Mouse (Mus musculus): Measurements from ENCODE around the gene Ogfrl1. TPM values are rescaled to one million over a fixed set of nuclear protein-coding genes. Genes with fewer than 3 reads are reported as not detected.
"Not testable (repeated sequence)": the region's sequence is repeated elsewhere in the genome, so short reads cannot be mapped to it uniquely, and the experiment has no call there.

The Ogfrl1 gene
- polyA plus RNA-seq, 1 experiment = 20.8 TPM

DNA sequence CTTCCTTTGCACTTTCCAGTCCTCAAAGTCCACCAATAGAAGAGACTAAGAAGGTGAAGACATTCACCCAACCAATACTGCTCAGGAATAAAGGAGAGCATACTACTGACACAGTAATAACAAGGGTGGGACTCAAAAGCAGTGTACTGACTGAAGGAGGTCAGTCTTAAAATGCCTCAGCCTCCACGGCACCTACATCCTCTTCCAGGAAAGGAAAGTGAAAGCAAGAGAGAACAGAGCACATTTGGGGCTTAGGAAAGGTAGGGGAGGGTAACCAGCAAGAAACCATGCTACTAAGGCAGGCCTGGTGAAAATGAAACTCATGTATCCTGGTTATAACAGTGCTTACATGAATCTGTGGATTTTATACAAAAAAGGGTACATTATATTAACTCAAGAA is 2.0 kb upstream of the Ogfrl1 start:
- TF ChIP-seq FLI1 (IDR thresholded peaks at IDR 0.05; ENCODE audit: low read length) = no peak
- TF ChIP-seq GATA1 (IDR thresholded peaks at IDR 0.05; ENCODE audit: borderline replicate concordance, low read length) = no peak
- Histone ChIP-seq H3K4me1 (peaks cover 27% of the 10 kb centered on the region), H3K9me3 (no peaks in the 10 kb centered on the region), H3K36me3 (replicated peaks; ENCODE audit: low read length) (no peaks in the 10 kb centered on the region), H3K4me3 (replicated peaks) (peak overlapping the region; percentile 86), H3K27me3 (replicated peaks) (no peaks in the 10 kb centered on the region)

DNA sequence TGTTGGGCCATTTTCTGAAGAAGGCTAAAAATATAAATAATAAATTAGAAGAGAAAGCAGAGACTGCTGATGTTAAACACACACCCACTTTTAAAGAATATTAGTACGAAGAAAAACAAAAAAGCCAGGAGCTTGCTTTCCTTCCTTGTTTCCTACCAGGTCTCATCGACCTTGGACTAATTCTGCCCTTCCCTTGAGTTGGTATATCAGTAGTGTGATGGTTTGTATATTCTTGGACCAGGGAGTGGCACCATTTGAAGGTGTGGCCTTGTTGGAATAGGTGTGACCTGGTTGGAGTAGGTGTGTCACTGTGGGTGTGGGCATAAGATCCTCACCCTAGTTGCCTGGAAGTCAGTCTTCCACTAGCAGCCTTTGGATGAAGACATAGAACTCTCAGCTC is 3.2 kb downstream of the Ogfrl1 start:
- H3K27me3 ChIP-seq (replicated peaks); H3K36me3 ChIP-seq (replicated peaks; ENCODE audit: low read length); H3K9me3 ChIP-seq; H3K4me3 ChIP-seq (replicated peaks): not testable (repeated sequence)
- H3K4me1 ChIP-seq = peaks cover 45% of the 10 kb centered on the region

DNA sequence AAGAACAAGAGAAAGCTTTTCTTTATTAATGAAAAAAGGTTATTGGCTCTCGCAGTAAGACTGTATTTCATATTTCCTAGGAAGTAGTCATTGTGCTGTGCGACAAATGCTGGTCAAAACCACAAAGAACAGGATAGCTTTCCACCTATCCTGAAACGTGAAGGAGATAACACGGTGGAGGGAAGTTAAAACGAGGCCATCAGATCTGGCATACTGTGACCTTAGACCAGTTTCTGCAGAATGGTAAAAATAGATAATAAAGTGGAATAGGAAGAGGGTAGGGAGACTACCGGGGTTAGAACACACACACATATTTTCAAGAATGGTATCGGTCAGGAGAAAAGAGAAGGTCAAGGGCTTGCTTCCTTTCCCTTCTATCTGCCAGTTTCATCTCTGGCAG is 5.8 kb downstream of the Ogfrl1 start:
- H3K27me3 ChIP-seq (replicated peaks) = no peaks in the 10 kb centered on the region
- no peak overlapping the region for H3K4me3 ChIP-seq (replicated peaks)
- no peaks in the 10 kb centered on the region for H3K9me3 ChIP-seq
- H3K4me1 ChIP-seq = peaks cover 36% of the 10 kb centered on the region
- H3K36me3 ChIP-seq (replicated peaks; ENCODE audit: low read length) = no peaks in the 10 kb centered on the region
- TF ChIP-seq GATA1 (IDR thresholded peaks at IDR 0.05; ENCODE audit: borderline replicate concordance, low read length) = no peak
- TF ChIP-seq FLI1 (IDR thresholded peaks at IDR 0.05; ENCODE audit: low read length) = no peak

DNA sequence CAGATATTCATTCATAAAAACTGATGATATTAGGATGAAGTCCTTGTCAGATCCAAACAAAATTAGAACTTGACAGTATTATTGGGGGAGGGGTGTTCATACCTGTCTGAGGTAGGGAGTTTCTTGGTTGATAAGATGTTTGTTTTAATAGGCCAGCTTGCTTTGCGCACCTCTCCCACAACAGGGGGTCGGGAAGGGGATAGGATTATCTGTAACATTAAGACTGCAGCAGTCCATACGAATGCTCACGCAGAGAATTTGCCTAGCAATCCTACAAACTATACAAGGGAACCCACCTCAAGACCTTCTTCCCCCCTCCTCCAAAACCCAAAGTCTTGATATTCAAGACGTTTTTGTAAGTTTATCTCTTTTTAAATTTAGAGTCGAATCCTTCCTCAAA is 13.2 kb downstream of the Ogfrl1 start:
- Histone ChIP-seq H3K4me3 (replicated peaks) (no peak overlapping the region), H3K4me1 (peaks cover 58% of the 10 kb centered on the region), H3K36me3 (replicated peaks; ENCODE audit: low read length) (no peaks in the 10 kb centered on the region), H3K9me3 (no peaks in the 10 kb centered on the region), H3K27me3 (replicated peaks) (no peaks in the 10 kb centered on the region)
- TF ChIP-seq FLI1 (IDR thresholded peaks at IDR 0.05; ENCODE audit: low read length) (no peak), GATA1 (IDR thresholded peaks at IDR 0.05; ENCODE audit: borderline replicate concordance, low read length) (no peak)

DNA sequence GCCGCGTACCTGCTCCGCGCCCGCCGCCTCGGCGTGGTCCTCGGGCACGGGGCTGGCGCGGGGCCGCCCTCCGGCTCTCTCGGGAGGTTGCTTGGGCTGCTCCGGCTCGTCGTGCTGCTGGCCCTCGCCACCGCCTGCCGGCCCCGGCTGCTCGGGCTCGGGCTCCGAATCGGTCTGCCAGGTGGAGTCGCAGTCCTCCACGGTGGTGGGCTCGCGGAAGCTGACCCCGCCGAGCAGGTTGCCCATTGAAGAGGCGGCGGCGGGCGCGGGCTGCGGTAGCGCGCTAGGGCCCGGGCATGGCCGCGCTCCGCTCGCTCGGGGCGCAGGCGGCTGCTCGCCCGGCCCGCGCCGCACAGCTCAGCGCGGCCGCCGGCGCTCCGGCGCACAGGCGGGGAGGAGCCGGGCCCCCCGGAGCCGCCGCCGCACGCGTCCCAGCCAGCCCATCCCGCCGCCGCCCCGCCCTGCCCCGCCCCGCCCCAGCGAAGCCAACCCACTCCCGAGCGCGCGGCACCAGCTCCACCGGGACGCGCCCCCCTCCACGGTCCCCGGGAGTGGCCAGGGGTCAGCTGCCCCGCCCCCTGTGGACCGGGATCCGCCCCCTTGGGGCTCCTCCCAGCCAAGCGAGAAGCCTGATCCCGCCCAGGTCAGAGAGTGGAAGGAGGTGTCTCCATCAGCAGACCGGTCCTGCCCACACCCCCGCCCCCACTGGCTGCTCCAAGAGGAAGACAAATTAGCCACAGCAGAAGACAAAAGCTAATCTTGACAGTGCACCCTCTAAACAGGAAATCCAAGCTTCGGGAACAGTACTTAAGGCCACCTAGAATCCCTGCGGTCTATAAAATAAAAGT is 14.5 kb downstream of the Ogfrl1 start:
- Histone ChIP-seq H3K27me3 (replicated peaks) (no peaks in the 10 kb centered on the region), H3K9me3 (no peaks in the 10 kb centered on the region), H3K36me3 (replicated peaks; ENCODE audit: low read length) (peaks cover 11% of the 10 kb centered on the region), H3K4me3 (replicated peaks) (peak overlapping the region; percentile 95), H3K4me1 (peaks cover 62% of the 10 kb centered on the region)
- TF ChIP-seq FLI1 (IDR thresholded peaks at IDR 0.05; ENCODE audit: low read length) (no peak), GATA1 (IDR thresholded peaks at IDR 0.05; ENCODE audit: borderline replicate concordance, low read length) (no peak)

DNA sequence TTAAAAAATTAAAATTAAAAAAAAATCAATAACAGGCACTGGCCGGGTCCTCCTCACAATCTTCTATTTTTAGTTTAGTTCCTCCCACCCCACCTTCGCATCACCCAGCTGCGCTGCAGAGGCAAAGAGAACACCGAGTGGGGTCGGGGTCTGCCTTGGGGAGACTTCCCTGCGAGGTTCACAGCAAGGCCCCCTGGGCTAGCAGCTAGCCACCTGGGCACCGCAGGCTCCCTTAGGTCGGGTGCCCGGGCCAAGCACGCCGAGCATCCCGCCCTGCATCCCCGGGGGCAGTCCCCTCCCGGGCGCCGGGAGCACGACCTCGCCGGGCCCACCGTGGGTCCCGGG is 15.1 kb downstream of the Ogfrl1 start:
- TF ChIP-seq GATA1 (IDR thresholded peaks at IDR 0.05; ENCODE audit: borderline replicate concordance, low read length) = no peak
- no peak for TF ChIP-seq FLI1 (IDR thresholded peaks at IDR 0.05; ENCODE audit: low read length)
- Histone ChIP-seq H3K4me3 (replicated peaks) (peak overlapping the region; percentile 95), H3K27me3 (replicated peaks) (no peaks in the 10 kb centered on the region), H3K9me3 (no peaks in the 10 kb centered on the region), H3K36me3 (replicated peaks; ENCODE audit: low read length) (peaks cover 17% of the 10 kb centered on the region), H3K4me1 (peaks cover 67% of the 10 kb centered on the region)

DNA sequence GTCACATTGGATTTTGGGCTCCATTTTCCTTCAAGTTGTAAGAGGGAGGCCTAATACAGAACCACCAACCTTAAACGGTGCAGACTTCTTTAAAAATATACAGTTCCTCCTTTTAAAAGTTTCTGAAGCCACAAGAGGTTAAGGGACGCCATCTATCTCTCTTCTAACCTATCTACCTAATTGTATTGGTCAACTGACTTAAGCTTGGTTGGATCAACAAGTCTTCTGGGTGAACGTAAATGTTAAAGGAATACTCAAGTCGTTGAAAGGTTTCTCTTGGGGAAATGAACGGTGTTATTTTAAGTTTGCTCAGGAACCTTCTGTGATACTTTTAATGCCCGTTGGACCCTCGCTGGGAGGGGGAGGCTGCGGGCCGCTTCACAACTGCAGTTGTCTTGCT is 15.5 kb downstream of the Ogfrl1 start:
- no peak for TF ChIP-seq FLI1 (IDR thresholded peaks at IDR 0.05; ENCODE audit: low read length)
- TF ChIP-seq GATA1 (IDR thresholded peaks at IDR 0.05; ENCODE audit: borderline replicate concordance, low read length) = no peak
- Histone ChIP-seq H3K4me3 (replicated peaks) (peak overlapping the region; percentile 95), H3K4me1 (peaks cover 69% of the 10 kb centered on the region), H3K36me3 (replicated peaks; ENCODE audit: low read length) (peaks cover 21% of the 10 kb centered on the region), H3K27me3 (replicated peaks) (no peaks in the 10 kb centered on the region), H3K9me3 (no peaks in the 10 kb centered on the region)

DNA sequence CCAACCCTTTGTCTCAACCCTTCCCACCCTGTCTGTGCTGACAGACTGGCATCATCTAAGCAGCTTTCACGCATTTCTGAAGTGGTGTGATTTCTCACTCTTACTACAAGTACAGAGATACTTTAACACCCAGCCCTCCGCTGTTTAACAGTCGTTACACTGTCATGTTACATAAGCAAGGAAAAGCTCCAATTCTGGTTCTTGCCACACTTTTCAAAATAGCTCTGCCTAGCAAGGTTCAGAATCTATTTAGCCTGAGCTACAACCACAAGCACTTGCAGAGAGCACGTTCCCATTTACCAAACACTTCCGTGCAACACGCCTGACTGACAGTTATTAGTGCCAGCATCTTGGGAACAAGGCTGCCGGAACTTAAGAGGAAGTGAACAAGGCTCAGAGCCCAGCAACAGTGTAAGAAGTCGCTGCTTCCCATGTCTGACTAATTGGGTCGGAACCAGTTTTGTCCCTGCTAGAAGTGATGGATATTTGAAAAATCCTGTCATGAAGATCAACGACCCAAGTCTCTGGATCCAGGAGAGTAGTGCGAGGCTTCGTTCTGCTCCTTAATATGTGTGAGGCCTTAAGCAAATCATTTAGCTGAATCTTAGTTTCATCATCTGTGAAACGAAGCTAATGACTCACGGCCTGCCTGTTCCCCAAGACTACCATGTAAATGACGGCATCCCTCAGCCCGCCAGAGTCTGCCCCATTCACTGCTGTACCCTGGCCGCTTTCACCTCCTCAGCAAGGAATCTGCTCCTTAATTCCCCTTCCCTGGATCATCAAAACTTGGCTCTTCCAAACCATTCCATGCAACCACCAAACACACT is 17.4 kb downstream of the Ogfrl1 start:
- no peaks in the 10 kb centered on the region for H3K9me3 ChIP-seq
- no peaks in the 10 kb centered on the region for H3K27me3 ChIP-seq (replicated peaks)
- H3K4me3 ChIP-seq (replicated peaks) = peak overlapping the region; percentile 95
- peaks cover 40% of the 10 kb centered on the region for H3K36me3 ChIP-seq (replicated peaks; ENCODE audit: low read length)
- H3K4me1 ChIP-seq = peaks cover 61% of the 10 kb centered on the region
- no peak for TF ChIP-seq GATA1 (IDR thresholded peaks at IDR 0.05; ENCODE audit: borderline replicate concordance, low read length)
- no peak for TF ChIP-seq FLI1 (IDR thresholded peaks at IDR 0.05; ENCODE audit: low read length)

DNA sequence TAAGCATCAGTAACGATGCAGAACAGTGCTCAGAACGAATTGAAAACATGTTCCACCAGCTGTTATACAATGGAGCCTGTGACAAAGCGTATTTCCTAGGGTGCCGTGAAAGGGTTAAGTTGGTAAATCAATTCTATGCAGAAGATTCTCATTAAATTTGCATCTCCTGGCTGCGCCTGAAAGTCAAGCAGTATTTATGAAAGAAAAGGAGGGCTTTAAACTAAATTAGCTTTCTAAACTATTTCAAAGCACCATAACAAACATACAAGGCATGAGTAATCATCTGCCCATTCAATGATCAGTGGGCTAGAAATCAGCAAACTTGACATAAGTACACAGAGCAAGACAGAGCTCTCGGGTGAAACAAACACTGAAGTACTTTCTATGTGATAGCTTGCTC is 18.3 kb downstream of the Ogfrl1 start:
- no peaks in the 10 kb centered on the region for H3K27me3 ChIP-seq (replicated peaks)
- peaks cover 53% of the 10 kb centered on the region for H3K4me1 ChIP-seq
- peaks cover 46% of the 10 kb centered on the region for H3K36me3 ChIP-seq (replicated peaks; ENCODE audit: low read length)
- H3K9me3 ChIP-seq = no peaks in the 10 kb centered on the region
- TF ChIP-seq FLI1 (IDR thresholded peaks at IDR 0.05; ENCODE audit: low read length) = no peak
- TF ChIP-seq GATA1 (IDR thresholded peaks at IDR 0.05; ENCODE audit: borderline replicate concordance, low read length) = no peak
- peak overlapping the region; percentile 95 for H3K4me3 ChIP-seq (replicated peaks)

DNA sequence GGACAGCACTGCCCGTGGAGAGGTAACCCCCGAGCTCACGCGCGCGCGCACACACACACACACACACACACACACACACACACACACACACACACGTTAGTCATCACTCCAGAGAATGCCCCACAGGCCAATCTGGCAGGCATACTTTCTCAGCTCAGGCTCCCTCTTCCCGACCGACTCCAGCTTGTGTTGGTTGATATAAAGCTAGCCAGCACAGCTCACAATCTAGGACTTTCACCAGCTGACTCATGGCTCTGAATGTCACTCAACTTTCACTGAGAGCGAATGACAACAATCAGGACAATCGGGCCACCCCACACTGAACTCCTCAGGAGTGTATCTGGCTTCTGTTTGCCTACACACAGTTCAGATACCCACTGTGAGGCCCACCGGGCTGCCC is 20.0 kb downstream of the Ogfrl1 start:
- Histone ChIP-seq H3K9me3 (no peaks in the 10 kb centered on the region), H3K4me1 (peaks cover 48% of the 10 kb centered on the region), H3K36me3 (replicated peaks; ENCODE audit: low read length) (peaks cover 64% of the 10 kb centered on the region), H3K27me3 (replicated peaks) (no peaks in the 10 kb centered on the region), H3K4me3 (replicated peaks) (no peak overlapping the region)
- no peak for TF ChIP-seq FLI1 (IDR thresholded peaks at IDR 0.05; ENCODE audit: low read length)
- no peak for TF ChIP-seq GATA1 (IDR thresholded peaks at IDR 0.05; ENCODE audit: borderline replicate concordance, low read length)
